Mouse (Mus musculus) embryonic facial prominence, embryonic 15.5 days (tissue): ENCODE results near the gene Gpr15. TPM values are rescaled to one million over a fixed set of nuclear protein-coding genes. Genes with fewer than 3 reads are reported as not detected.

Experiments
- ATAC-seq: fragments of 200-750 bp; cut with Nextera tagmentation; 2 replicates; pipeline ENCODE4 v1.8.0; 2017; ENCODE audit warnings: low read depth, moderate TSS enrichment; ENCODE audit not compliant: insufficient number of reproducible peaks, low FRiP score, low TSS enrichment
- H3K27ac ChIP-seq: fragments of 300-500 bp; sonication (generic); replicated peaks from 2 replicates; pipeline ENCODE4 v1.5.1; 2015; ENCODE audit warnings: mild to moderate bottlenecking, inconsistent platforms
- H3K27me3 ChIP-seq: fragments of 300-500 bp; sonication (generic); 2 replicates; pipeline ENCODE4 v1.6.1; 2015; ENCODE audit warnings: inconsistent platforms
- H3K36me3 ChIP-seq: fragments of 300-500 bp; sonication (generic); 2 replicates; pipeline ENCODE4 v1.6.1; 2015; ENCODE audit warnings: mild to moderate bottlenecking, inconsistent platforms
- H3K4me1 ChIP-seq: fragments of 300-500 bp; sonication (generic); 2 replicates; pipeline ENCODE4 v1.6.1; 2015; ENCODE audit warnings: inconsistent platforms
- H3K4me2 ChIP-seq: fragments of 300-500 bp; sonication (generic); replicated peaks from 2 replicates; pipeline ENCODE4 v1.6.1; 2015; ENCODE audit warnings: mild to moderate bottlenecking, inconsistent platforms
- H3K4me3 ChIP-seq: fragments of 300-500 bp; sonication (generic); replicated peaks from 2 replicates; pipeline ENCODE4 v1.5.1; 2015; ENCODE audit warnings: mild to moderate bottlenecking, inconsistent platforms
- H3K9ac ChIP-seq: fragments of 300-500 bp; sonication (generic); 2 replicates; pipeline ENCODE4 v1.6.1; 2015; ENCODE audit warnings: inconsistent platforms
- H3K9me3 ChIP-seq: fragments of 300-500 bp; sonication (generic); replicated peaks from 2 replicates; pipeline ENCODE4 v1.6.1; 2016; ENCODE audit warnings: inconsistent platforms
- WGBS: fragments of 180-500 bp; shearing (Covaris S2); methylation state at CpG from one replicate; pipeline ENCODE4 v1.1.7; 2015; 5-methylcytosine and 5-hydroxymethylcytosine counted together
- microRNA-seq: library from miRNA; unstranded; fragments of <30 nt; microRNA quantifications from one replicate; pipeline ENCODE4, GENCODE M21; 2016; ENCODE audit warnings: borderline number of aligned reads
- polyA plus RNA-seq: library from polyadenylated mRNA; unstranded; fragments of >200 nt; fragmentation: Nextera tagmentation; extraction: Ambion mirVana; gene quantifications from 2 replicates; pipeline ENCODE4 v1.2.1, GENCODE M21; 2015

Gpr15 gene
- polyA plus RNA-seq, 1 experiment from 2014 or later = 0.19 TPM

DNA sequence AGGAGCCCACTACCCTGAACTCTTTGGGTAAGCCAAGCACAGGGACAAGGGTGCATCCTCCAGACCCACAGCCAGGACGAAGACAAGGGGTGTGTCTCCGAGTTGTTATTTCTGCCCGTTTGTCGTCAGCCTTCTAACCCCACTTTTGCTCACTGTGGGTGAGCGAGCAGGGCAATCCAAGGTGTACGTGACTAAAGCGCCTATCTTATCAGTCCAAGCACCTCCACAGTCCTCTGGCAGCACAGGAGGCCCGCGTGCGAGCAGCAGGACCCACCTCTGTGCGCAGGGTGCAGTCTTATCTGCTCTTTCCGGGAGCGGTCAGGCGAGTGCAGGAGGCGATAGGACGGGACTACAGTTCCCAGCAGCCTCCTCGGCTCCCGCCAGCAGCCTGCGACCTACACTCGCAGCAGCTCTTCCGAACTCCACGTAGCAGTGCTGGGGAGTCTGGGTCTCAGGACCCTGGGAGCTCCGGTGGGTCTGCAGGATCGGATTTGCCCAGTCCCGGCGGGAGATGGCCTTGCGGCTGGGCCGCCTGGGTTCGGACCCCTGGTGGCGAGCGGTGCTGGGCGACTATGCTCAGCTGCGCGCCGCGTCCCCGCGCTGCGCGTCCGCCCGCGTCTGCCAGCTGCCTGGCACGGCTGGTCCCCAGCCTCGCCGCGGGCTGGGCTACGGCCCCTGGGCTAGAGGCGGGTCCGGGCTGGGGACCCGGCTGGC is 48.8 kb downstream of the Gpr15 start, which contains the start of gene Cpox:
Gene Cpox, plus strand, starts transcription at position 376 of the 714 bp plus-strand sequence.
- peak within 1 kb of the TSS; percentile 85 for H3K27ac ChIP-seq
- no peaks in the 10 kb centered on the region for H3K9me3 ChIP-seq
- peak within 1 kb of the TSS; percentile 80 for H3K4me2 ChIP-seq
- peaks cover 8% of the 10 kb centered on the region; the same call in 1 of the 2 replicates for H3K4me1 ChIP-seq
- H3K36me3 ChIP-seq = peaks cover 22% of the 10 kb centered on the region
- peak within 1 kb of the TSS; percentile 94 for H3K9ac ChIP-seq
- H3K27me3 ChIP-seq = no peaks in the 10 kb centered on the region
- ATAC-seq = peak; percentile 97
- WGBS = under 1% methylated on average over 51 of the region's 51 CpGs
- peak within 1 kb of the TSS; percentile 92 for H3K4me3 ChIP-seq

DNA sequence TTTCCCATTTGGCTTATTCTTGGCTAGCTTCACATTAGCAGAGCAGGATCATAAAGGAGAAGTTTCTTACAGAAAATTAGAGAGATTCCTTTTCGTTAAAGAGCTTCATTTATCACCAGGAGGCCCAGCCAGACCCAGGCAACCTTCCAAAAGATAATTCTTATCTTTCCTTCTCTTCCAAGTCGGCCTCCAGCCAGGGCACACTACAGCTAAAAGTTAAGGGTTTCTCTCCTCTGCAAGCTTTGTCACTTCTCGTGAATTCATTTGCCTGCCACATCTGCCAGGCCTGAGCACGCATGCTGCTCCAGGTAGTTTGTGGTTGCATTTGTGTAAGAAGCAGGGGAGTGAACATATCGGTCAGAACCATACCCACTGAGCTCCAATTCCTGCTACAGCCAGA is 49.6 kb downstream of the Gpr15 start:
- Histone ChIP-seq H3K36me3 (peaks cover 14% of the 10 kb centered on the region), H3K4me1 (peaks cover 8% of the 10 kb centered on the region; the same call in 1 of the 2 replicates), H3K4me2 (no peak overlapping the region), H3K9me3 (no peaks in the 10 kb centered on the region), H3K4me3 (peak overlapping the region; percentile 92; the same call in 1 of the 2 replicates), H3K9ac (no peak overlapping the region), H3K27ac (no peak overlapping the region), H3K27me3 (no peaks in the 10 kb centered on the region)
- no peak for ATAC-seq
- 47% methylated on average over 5 of the region's 5 CpGs for WGBS

DNA sequence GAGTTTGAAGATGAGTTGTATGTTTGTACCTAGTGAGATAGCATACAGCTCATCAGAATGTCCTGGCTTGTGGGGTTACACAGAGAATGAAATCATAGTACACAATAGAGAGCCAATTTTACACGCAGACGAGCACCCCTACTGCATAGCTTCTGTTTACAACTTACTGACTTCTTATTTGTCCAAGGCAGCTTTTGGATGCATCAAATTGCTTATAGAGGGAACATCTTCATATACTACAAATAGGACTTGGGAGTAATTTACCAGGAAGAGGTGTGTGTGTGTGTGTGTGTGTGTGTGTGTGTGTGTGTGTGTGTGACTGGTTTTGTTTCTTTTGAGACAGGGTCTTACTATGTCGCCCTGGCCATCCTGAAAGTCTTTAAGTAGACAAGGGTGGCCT is 50.3 kb downstream of the Gpr15 start:
- no peak overlapping the region for H3K4me3 ChIP-seq
- 77% methylated on average over 3 of the region's 3 CpGs for WGBS
- ATAC-seq = no peak
- peaks cover 8% of the 10 kb centered on the region; the same call in 1 of the 2 replicates for H3K4me1 ChIP-seq
- H3K9me3 ChIP-seq = no peaks in the 10 kb centered on the region
- no peak overlapping the region for H3K9ac ChIP-seq
- peaks cover 7% of the 10 kb centered on the region for H3K36me3 ChIP-seq
- no peaks in the 10 kb centered on the region for H3K27me3 ChIP-seq
- no peak overlapping the region for H3K27ac ChIP-seq
- H3K4me2 ChIP-seq = no peak overlapping the region

Small RNA genes lying within 50 kb of the gene (microRNA-seq; reads per million reads assigned to microRNA genes)
- gene Gm27564 = not detected

Other genes with a start within 250 kb of the Gpr15 start
- 15.0 and 17.6 TPM in 2 replicates for gene St3gal6, start 194.8 kb downstream of the Gpr15 start, polyA plus RNA-seq
- gene Gm813, start 102.1 kb downstream of the Gpr15 start, polyA plus RNA-seq = not detected in 2 replicates
- gene E330017A01Rik, start 80.3 kb downstream of the Gpr15 start, polyA plus RNA-seq = not detected in 2 replicates
- gene Cpox, start 48.8 kb downstream of the Gpr15 start, polyA plus RNA-seq = 27.1 and 28.9 TPM in 2 replicates
- 128 and 131 TPM in 2 replicates for gene Cldnd1, start 8.8 kb upstream of the Gpr15 start, polyA plus RNA-seq
- gene Olfr172, start 44.1 kb upstream of the Gpr15 start, polyA plus RNA-seq = not detected in 2 replicates
- 0.13 TPM in 1 of 2 replicates, not detected in the other for gene Olfr173, start 81.2 kb upstream of the Gpr15 start, polyA plus RNA-seq
- gene Olfr175-ps1, start 107.7 kb upstream of the Gpr15 start, polyA plus RNA-seq = not detected in 2 replicates
- not detected in 2 replicates for gene Olfr177, start 155.7 kb upstream of the Gpr15 start, polyA plus RNA-seq
- gene Olfr178, start 173.0 kb upstream of the Gpr15 start, polyA plus RNA-seq = not detected in 2 replicates
- gene Olfr181, start 209.7 kb upstream of the Gpr15 start, polyA plus RNA-seq = not detected in 2 replicates
- not detected in 2 replicates for gene Olfr180, start 210.3 kb upstream of the Gpr15 start, polyA plus RNA-seq